Mouse (Mus musculus) naive thymus-derived CD4-positive, alpha-beta T cell, adult 2 months (primary cell): ENCODE measurements around the gene Gm17334.

Experiments
- DNase-seq: peaks from one replicate; pipeline ENCODE4 v3.0.0-alpha.2; 2011; ENCODE audit warnings: low read depth

Gm17334 gene

GRCm38 (mm10) chr11:53796409-53797151, 23.6 kb upstream of the Gm17334 start:
- DNase-seq: no peak

- DNase-seq: no peak
These were observed 22.8 kb upstream of the Gm17334 start for GRCm38 (mm10) chr11:53795813-53796212.

GRCm38 (mm10) chr11:53794671-53795557, 21.9 kb upstream of the Gm17334 start:
- DNase-seq: peak; percentile 83

GRCm38 (mm10) chr11:53794015-53794414, 21.0 kb upstream of the Gm17334 start:
- DNase-seq: no peak

GRCm38 (mm10) chr11:53792986-53793385, 20.0 kb upstream of the Gm17334 start:
- DNase-seq: no peak

DNA sequence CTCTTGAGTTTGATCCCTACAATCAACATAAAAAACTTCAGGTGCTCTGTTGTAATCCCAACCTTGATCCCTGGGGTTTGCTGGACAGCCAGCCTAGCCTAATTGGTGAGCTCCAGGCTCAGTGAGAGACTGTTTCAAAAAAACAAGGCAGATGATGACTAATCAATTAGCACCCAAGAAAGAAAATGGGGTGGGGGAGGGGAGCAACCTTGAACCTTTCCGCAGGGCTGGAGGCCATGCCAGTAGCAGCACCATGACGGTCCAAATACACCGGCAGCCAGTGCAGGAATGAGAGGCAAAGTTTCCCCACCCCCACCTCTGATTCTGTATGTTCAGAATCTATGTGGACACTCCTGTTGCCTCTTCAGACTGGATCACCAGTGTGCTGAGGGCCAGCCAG, 16.3 kb upstream of the Gm17334 start:
- no peak for DNase-seq

DNA sequence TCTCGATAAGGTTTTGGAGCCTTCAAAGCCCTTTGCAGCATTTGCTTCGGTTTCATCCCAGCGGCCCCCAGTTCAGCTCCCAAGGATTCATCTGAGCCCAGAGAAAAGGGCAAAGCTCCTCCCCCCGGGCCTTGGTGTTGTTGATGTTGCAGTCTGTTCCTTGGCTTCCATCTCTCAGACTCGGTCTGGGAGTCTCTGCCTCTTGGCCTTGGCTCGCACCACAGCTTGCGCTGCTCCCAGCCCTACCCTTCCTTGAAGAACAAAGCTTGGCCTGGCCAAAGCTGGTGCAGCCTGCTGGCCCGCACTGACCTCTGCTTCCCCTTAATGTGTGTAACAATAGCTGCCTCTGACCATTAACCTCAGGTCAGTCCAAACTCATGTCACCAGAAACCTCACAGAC, 15.2 kb upstream of the Gm17334 start:
- DNase-seq: no peak

DNA sequence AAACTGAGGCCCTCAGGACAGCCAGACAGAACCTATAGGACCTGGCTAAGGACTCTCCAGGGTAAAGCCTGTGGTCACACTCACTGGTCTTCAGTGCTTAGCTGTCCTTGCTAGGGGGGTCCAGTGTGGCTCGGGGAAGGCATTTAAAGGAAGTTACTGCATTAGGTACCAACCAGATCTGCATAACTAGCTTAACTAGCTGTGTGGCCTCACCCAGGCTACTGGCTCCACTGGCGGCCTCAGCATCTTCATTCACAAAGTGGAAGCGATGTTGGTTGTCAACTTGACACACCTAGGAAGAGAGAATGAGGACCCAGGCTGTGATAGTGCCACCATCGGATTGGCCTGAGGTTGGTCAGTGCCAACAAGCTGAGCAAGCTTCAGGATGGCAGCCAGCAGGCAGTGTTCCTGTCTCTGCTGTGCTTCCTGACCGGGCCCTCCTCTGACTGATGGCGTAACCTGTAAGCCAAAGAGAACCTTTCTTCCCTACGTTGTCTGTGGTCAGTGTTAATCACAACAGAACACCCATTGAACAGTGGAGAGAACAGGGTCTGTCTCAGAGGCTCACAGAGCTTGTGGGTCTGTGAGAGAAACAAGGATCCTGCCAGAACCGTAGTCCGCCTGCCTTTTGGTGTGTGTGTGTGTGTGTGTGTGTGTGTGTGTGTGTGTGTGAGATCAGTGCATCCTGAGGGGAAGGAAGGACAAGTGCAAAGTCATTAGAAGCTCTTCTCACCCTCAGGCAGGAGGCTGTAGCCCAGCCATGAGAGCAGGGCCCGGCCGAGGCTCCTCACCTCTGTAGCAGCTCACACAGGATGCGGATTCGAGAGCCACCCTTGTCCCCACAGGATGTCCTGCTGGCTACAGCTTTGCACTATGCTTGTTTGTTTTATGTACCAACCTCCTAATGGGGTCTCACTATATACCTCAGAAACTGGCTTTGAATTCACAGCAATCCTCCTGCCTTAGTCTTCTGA, 13.4 kb upstream of the Gm17334 start:
- peak; percentile 60 for DNase-seq

DNA sequence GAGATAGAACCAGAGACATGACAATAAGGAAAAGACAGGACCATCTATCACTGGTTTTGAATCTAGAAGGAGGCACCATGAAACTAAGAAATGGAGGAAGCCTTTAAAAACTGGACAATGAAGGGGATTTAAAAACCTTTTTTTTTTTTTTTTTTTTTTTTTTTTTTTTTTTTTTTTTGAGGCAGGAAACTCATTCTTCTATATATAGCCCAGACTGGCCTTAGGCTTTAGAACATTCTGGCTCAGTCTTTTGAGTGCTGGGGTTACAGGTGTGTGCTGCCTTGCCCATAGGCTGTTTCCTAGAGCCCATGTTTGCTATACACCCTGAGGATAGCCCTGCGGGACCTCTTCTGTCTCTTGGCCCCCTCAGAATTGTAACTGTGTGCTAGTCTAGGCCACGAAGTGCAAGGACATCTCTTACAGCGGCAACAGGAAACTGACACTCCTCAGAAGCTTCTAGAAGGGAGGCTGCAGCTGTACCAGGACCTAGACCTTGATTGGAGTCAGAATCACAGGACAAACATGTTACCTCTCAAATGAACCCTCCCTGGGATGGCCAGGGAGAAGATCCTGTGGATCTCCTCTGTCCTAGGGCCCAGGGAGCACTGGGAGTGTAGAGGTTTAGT, 12.4 kb upstream of the Gm17334 start:
- DNase-seq: peak; percentile 70

- no peak for DNase-seq
These were observed 10.3 kb upstream of the Gm17334 start for GRCm38 (mm10) chr11:53783288-53783687.

DNA sequence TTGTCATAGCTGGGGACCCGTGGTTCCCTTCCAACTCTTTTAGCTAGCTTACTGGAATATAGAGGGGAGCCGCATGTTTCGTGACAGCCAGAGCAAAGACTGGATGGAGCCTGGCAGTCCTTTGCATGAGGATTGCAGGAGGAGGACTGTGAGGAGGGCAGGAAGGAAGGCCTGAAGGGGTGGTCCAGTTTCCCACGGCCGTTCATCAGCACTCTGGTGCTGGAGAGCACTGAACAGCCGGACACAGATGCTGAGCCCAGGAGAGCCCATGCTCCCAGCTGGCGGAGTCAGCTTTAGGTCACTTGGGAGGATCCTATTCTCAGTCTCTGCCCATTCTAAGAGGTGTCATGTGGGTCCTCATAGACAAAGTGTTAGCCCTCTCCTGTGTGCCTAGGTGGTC, 9.0 kb upstream of the Gm17334 start:
- no peak for DNase-seq

GRCm38 (mm10) chr11:53781201-53781775, 8.3 kb upstream of the Gm17334 start:
- no peak for DNase-seq

DNA sequence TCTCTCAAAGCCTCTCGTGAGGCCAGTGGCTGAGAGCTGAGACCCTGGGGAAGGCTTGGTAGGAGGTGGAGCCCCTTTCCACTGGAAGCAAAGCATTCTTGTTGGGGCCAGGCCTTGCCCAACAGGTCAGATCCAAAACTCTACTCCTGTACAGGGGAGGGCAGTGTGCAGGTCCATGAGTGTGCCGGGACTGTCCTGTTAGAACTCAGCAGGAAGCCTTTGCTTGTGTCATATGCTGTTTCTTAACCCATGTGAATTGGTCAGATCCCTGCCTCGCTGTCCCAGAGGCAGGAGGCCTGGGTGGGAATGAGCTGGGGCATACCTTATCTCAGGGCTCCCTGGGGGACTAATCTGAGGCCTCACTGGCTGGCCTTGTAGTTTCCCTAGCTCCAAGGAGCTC, 7.3 kb upstream of the Gm17334 start:
- DNase-seq: no peak

GRCm38 (mm10) chr11:53779808-53780207, 6.8 kb upstream of the Gm17334 start:
- DNase-seq: no peak

DNA sequence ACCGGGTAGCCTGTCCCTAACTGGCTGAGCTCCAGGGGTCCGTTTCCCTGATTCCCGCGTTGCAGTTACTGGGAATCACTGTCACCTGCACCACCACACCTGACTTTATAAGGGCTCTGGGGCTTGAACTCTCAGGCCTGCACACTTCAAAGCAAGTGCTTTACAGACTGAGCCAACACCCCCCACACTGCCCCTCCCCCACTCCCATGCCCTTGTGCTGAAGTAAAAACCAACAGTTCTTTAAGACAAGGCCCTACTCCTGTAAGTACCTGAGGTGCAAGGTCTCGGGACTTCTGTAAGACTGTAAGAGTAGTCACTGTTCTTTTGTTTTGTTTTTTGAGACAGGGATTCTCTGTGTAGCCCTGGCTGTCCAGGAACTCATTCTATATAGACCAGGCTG, 5.5 kb upstream of the Gm17334 start:
- no peak for DNase-seq

- DNase-seq: no peak
These were observed 4.7 kb upstream of the Gm17334 start for GRCm38 (mm10) chr11:53777736-53778135.

GRCm38 (mm10) chr11:53774659-53775255, 1.8 kb upstream of the Gm17334 start:
- no peak for DNase-seq

DNA sequence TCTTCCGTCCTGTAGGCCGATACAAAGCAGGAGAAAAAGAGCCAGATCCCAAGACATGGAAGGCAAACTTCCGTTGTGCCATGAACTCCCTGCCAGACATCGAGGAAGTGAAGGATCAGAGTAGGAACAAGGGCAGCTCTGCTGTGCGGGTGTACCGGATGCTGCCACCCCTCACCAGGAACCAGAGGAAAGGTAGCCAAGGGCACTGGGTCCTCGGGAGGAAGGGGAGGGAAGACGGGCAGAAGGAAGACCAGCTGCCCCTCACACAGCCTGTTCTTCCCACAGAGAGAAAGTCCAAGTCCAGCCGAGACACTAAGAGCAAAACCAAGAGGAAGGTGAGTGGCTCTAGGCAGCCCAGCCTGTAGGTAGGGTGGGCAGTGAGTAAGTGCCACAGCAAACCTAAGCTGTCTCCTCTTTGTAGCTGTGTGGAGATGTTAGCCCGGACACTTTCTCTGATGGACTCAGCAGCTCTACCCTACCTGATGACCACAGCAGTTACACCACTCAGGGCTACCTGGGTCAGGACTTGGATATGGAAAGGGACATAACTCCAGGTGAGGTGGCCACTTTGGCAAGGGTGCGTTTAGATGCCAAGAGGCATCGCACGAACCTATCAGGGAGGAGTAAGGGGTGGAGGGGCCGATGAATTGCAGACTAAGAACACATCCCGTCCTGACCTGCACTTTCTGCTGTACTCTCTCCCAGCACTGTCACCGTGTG, 814 bp upstream of the Gm17334 start:
- DNase-seq: no peak

DNA sequence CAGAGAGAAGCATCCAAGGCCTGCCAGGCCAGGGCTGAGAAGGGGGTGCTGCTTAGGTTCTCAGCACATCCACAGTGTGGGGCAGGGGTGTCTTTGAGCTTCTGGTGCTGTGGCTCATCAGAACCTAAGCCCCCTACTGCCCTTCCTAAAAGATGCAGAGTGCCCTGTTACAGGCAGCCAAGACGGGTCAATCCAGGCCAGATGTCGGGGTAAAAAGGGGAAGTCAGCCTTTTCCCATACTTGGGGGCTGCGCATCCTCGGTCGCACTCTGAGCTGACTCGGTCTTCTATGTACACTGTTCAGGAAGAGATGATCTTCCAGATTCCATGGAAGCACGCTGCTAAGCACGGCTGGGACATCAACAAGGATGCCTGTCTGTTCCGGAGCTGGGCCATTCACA, 451 bp downstream of the Gm17334 start:
- DNase-seq: no peak
